Mouse (Mus musculus) left cerebral cortex, postnatal 25 days (tissue): ENCODE data around the gene Gm3264. TPM values are rescaled to one million over a fixed set of nuclear protein-coding genes. Genes with fewer than 3 reads are reported as not detected.
"Not testable (repeated sequence)": the region's sequence is repeated elsewhere in the genome, so short reads cannot be mapped to it uniquely, and the experiment has no call there.

Source experiments
- DNase-seq, 2 experiments: peaks; one replicate each; pipeline ENCODE4 v3.0.0; 2022; ENCODE audit warnings: low spot score in 2 of 2, mixed read lengths in 1 of 2
- intact Hi-C: fragments of 180-260 bp; cut with DNase I; formaldehyde crosslinking; loops from one replicate; pipeline ENCODE4 v1.15.1; 2025
- total RNA-seq, 2 experiments: library from RNA; stranded (reverse); gene quantifications; 2 replicates each; pipeline ENCODE4 v1.2.3; 2021

Gm3264 gene
- total RNA-seq = not detected

DNA sequence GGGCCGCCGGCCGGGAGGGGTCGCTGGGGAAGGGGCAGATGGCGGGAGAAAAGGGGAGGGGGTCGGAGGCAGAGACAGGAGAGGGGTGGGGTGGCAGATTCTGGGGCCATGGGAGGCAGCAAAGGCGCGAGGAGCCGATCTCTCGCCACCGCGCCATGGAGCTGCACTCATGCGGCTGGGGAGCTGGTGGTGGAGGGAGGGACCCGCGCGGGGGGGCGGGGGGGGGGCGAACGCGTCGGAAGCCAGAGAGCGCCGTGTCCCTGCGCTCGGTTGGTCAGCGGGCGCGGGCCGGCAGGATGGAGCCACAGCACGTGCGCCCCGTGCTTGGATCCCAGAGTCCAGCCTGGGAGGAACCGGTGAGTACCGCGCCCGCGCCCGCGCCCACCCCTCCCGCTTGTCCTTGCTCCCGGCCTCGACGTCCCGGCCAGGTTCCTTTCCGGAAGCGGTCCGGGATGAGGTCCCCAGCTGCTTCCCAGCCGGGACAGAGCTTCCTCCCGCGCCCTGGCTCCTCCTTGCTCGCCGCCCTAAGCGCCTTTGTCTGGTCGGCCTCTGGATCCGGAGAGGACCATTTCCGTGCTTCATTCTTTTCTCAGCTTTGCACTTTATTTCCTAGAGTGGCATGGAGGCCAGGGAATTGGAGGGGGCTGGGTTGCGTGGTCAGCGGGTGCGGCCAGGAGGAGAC, at the start of gene Gm3264:
Gene Gm3264, plus strand, starts transcription at position 278 of the 682 bp plus-strand sequence.
- intact Hi-C loops, DNase-seq: not testable (repeated sequence)

DNA sequence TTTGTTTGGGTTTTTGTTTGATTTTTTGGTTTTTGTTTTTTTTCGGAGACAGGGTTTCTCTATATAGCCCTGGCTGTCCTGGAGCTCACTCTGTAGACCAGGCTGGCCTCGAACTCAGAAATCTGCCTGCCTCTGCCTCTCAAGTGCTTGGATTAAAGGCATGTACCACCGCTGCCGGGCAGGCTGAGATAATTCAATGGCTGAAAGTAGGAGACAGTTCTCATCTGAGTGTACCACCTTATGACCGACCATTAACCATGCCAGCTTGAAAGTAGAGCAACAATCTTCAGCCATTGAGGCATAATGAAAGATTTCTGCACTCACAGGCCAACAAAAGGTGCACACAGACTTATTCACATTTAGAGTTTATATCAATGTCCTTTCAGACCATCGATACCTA, 49.0 kb upstream of the Gm3264 start:
- DNase-seq = peak in 1 of 2 experiments; percentile 4
- intact Hi-C loops = not testable (repeated sequence)

DNA sequence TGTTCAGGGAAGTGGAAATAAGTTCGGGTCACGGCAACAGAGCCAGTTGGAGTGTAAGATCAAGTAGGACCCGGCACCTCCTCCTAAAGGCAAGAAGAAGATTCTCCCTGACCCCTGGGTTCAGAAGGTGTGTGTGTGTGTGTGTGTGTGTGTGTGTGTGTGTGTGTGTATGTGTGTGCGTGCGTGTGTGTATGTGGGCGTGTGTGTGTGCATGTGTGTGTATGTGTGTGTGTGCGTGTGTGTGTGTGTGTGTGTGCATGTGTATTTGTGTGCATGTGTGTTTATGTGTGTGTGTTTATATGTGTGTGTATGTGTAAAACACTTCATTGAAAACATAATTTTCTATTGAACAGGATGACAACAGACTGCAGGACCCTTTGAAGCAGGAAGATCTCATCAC, 33.4 kb upstream of the Gm3264 start:
- DNase-seq, intact Hi-C loops: not testable (repeated sequence)

DNA sequence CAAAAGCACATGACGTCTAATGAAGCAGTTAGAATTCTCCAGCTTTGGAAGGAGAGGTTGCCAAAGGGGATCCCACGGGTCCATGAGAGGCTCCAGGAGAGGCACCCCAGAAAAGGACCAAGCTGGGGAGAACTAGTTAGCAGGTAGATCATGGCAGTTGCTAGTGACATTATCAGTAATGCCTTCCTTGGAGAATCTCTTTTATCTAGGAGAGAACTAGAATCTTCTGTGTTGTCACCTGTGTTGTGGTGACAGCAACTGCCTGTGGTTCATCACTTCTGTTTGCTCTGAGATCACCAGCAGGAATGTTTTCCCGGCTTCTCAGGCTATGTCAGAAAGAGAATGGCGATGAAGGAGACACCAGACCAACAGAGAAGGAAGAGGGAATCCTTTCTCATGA, 17.6 kb upstream of the Gm3264 start, which contains the start of gene Gm3269:
Gene Gm3269, plus strand, starts transcription at position 301 of the 400 bp plus-strand sequence.
- intact Hi-C loops, DNase-seq: not testable (repeated sequence)

DNA sequence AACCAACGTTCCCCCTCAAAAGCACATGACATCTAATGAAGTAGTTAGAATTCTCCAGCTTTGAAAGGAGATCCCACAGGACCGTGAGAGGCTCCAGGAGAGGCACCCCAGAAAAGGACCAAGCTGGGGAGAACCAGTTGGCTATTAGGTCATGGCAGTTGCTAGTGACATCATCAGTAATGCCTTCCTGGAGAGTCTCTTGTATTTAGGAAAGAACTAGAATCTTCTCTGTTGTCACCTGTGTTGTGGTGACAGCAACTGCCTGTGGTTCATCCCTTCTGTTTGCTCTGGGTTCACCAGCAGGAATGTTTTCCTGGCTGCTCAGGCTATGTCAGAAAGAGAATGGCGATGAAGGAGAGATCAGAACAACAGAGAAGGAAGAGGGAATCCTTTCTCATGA, 36.7 kb downstream of the Gm3264 start, which contains the start of gene Gm3278:
Gene Gm3278, plus strand, starts transcription at position 301 of the 400 bp plus-strand sequence.
- not testable (repeated sequence) for DNase-seq

More for the DNA sequence above, 36.7 kb downstream of the Gm3264 start, which contains the start of gene Gm3278:
- intact Hi-C loops = not testable (repeated sequence)

Other genes starting within 250 kb of the Gm3264 start
- under 1 TPM; 0.32 to 0.44 TPM for gene Gm8159, start 223.2 kb upstream of the Gm3264 start, total RNA-seq
- under 1 TPM in 1 of 2 experiments, not detected in 1; 0.23 TPM for gene Gm3239, start 191.4 kb upstream of the Gm3264 start, total RNA-seq
- gene Gm7876, start 146.3 kb upstream of the Gm3264 start, total RNA-seq = not detected
- under 1 TPM in 1 of 2 experiments, not detected in 1; 0.43 TPM for gene Gm3252, start 128.8 kb upstream of the Gm3264 start, total RNA-seq
- not detected for gene Gm9602, start 79.2 kb upstream of the Gm3264 start, total RNA-seq
- not detected for gene Gm3269, start 17.5 kb upstream of the Gm3264 start, total RNA-seq
- gene Gm3278, start 36.8 kb downstream of the Gm3264 start, total RNA-seq = not detected
- not detected for gene Gm8297, start 128.4 kb downstream of the Gm3264 start, total RNA-seq
- gene Gm3298, start 160.3 kb downstream of the Gm3264 start, total RNA-seq = 1 to 10 TPM in 1 of 2 experiments, not detected in 1; 1.4 TPM
- gene 4930555G01Rik, start 195.1 kb downstream of the Gm3264 start, total RNA-seq = not detected
- 1 to 10 TPM in 1 of 2 experiments, under 1 TPM in 1; 0.99 to 1.4 TPM for gene Gm8281, start 215.5 kb downstream of the Gm3264 start, total RNA-seq